Mouse (Mus musculus): ENCODE measurements around the gene Swsap1. TPM values are rescaled to one million over a fixed set of nuclear protein-coding genes. Genes with fewer than 3 reads are reported as not detected.
A peak's percentile ranks its signal among the peaks of the same experiment; 100 is the strongest.

The Swsap1 gene
- total RNA-seq, 2 experiments from 2014 or later, result 6.1 to 7.0 TPM

- no peak for DNase-seq
- intact Hi-C loops (cut with DNase I), result no loop called here
Observed at GRCm38 (mm10) chr9:21934021-21934420, 21.5 kb upstream of the Swsap1 start.

GRCm38 (mm10) chr9:21935466-21936131 is 20.0 kb upstream of the Swsap1 start:
- DNase-seq, result no peak
- intact Hi-C loops (cut with DNase I), result no loop called here

GRCm38 (mm10) chr9:21936692-21937570 is 18.6 kb upstream of the Swsap1 start, which contains the start of gene Plppr2:
Plppr2 (plus strand) TSS chr9:21937033.
- peak; percentile 91 to 93 for DNase-seq
- intact Hi-C loops (cut with DNase I), result no loop called here

- intact Hi-C loops (cut with DNase I), result no loop called here
- DNase-seq, result no peak
Observed at GRCm38 (mm10) chr9:21937711-21938175, 17.8 kb upstream of the Swsap1 start.

GRCm38 (mm10) chr9:21938234-21938855 is 17.2 kb upstream of the Swsap1 start:
- DNase-seq, result no peak
- intact Hi-C loops (cut with DNase I), result no loop called here

GRCm38 (mm10) chr9:21943046-21943445 is 12.5 kb upstream of the Swsap1 start:
- intact Hi-C loops (cut with DNase I), result no loop called here
- DNase-seq, result no peak

GRCm38 (mm10) chr9:21943638-21944037 is 11.9 kb upstream of the Swsap1 start:
- intact Hi-C loops (cut with DNase I), result no loop called here
- DNase-seq, result no peak

GRCm38 (mm10) chr9:21944267-21944666 is 11.3 kb upstream of the Swsap1 start:
- intact Hi-C loops (cut with DNase I), result no loop called here
- no peak for DNase-seq

GRCm38 (mm10) chr9:21947540-21948130 is 7.9 kb upstream of the Swsap1 start:
- DNase-seq, result no peak
- intact Hi-C loops (cut with DNase I), result no loop called here

GRCm38 (mm10) chr9:21948146-21948545 is 7.4 kb upstream of the Swsap1 start:
- DNase-seq, result no peak
- intact Hi-C loops (cut with DNase I), result no loop called here

- no peak for DNase-seq
- intact Hi-C loops (cut with DNase I), result no loop called here
Observed at GRCm38 (mm10) chr9:21948790-21949189, 6.8 kb upstream of the Swsap1 start.

GRCm38 (mm10) chr9:21950322-21950721 is 5.2 kb upstream of the Swsap1 start:
- peak; percentile 81 to 90 for DNase-seq

GRCm38 (mm10) chr9:21951977-21952376 is 3.6 kb upstream of the Swsap1 start:
- no peak for DNase-seq
- intact Hi-C loops (cut with DNase I), result no loop called here

More at GRCm38 (mm10) chr9:21950322-21950721, 5.2 kb upstream of the Swsap1 start:
- intact Hi-C loops (cut with DNase I), result no loop called here

- intact Hi-C loops (cut with DNase I), result no loop called here
- no peak for DNase-seq
Observed at GRCm38 (mm10) chr9:21953600-21953999, 2.0 kb upstream of the Swsap1 start.

- intact Hi-C loops (cut with DNase I), result no loop called here
- no peak for DNase-seq
Observed at GRCm38 (mm10) chr9:21954635-21955034, 920 bp upstream of the Swsap1 start.

- intact Hi-C loops (cut with DNase I), result no loop called here
- no peak for DNase-seq
Observed at GRCm38 (mm10) chr9:21955225-21955569, 358 bp upstream of the Swsap1 start.

GRCm38 (mm10) chr9:21958372-21958771 is 2.8 kb downstream of the Swsap1 start:
- no peak for DNase-seq
- intact Hi-C loops (cut with DNase I), result no loop called here

GRCm38 (mm10) chr9:21959244-21959643 is 3.7 kb downstream of the Swsap1 start:
- intact Hi-C loops (cut with DNase I), result no loop called here

GRCm38 (mm10) chr9:21960135-21960534 is 4.6 kb downstream of the Swsap1 start:
- no peak for DNase-seq
- intact Hi-C loops (cut with DNase I), result no loop called here

More at GRCm38 (mm10) chr9:21959244-21959643, 3.7 kb downstream of the Swsap1 start:
- DNase-seq, result no peak

GRCm38 (mm10) chr9:21960558-21961208 is 5.1 kb downstream of the Swsap1 start:
- intact Hi-C loops (cut with DNase I), result no loop called here

More at GRCm38 (mm10) chr9:21960558-21961208, 5.1 kb downstream of the Swsap1 start:
- no peak for DNase-seq

All from heart, postnatal 14 days (tissue).